Mouse (Mus musculus): ENCODE results near the gene Sgpp1.
"Not testable (repeated sequence)": the region's sequence is repeated elsewhere in the genome, so short reads cannot be mapped to it uniquely, and the experiment has no call there.

Sgpp1 gene

GRCm38 (mm10) chr12:75731508-75731907 lies 4.0 kb downstream of the Sgpp1 start:
- DNase-seq: no peak

GRCm38 (mm10) chr12:75730458-75730857 lies 5.1 kb downstream of the Sgpp1 start:
- no peak for DNase-seq

- DNase-seq: no peak
Measured at GRCm38 (mm10) chr12:75729876-75730275, 5.7 kb downstream of the Sgpp1 start.

GRCm38 (mm10) chr12:75727333-75728125 lies 8.0 kb downstream of the Sgpp1 start:
- DNase-seq: peak; percentile 56

GRCm38 (mm10) chr12:75726349-75726861 lies 9.1 kb downstream of the Sgpp1 start:
- peak; percentile 19 for DNase-seq

GRCm38 (mm10) chr12:75724621-75725324 lies 10.8 kb downstream of the Sgpp1 start:
- DNase-seq: no peak

- DNase-seq: no peak
Measured at GRCm38 (mm10) chr12:75723839-75724463, 11.6 kb downstream of the Sgpp1 start.

GRCm38 (mm10) chr12:75721941-75722340 lies 13.6 kb downstream of the Sgpp1 start:
- no peak for DNase-seq

GRCm38 (mm10) chr12:75721006-75721405 lies 14.5 kb downstream of the Sgpp1 start:
- no peak for DNase-seq

GRCm38 (mm10) chr12:75713596-75713995 lies 21.9 kb downstream of the Sgpp1 start:
- no peak for DNase-seq

- DNase-seq: not testable (repeated sequence)
Measured at GRCm38 (mm10) chr12:75712905-75713304, 22.6 kb downstream of the Sgpp1 start.

- no peak for DNase-seq
Measured at GRCm38 (mm10) chr12:75710596-75711376, 24.7 kb downstream of the Sgpp1 start.

GRCm38 (mm10) chr12:75709506-75709905 lies 26.0 kb downstream of the Sgpp1 start:
- DNase-seq: no peak

GRCm38 (mm10) chr12:75706670-75707069 lies 28.9 kb downstream of the Sgpp1 start:
- DNase-seq: no peak

- no peak for DNase-seq
Measured at GRCm38 (mm10) chr12:75702739-75703122, 32.8 kb downstream of the Sgpp1 start.

GRCm38 (mm10) chr12:75702084-75702738 lies 33.3 kb downstream of the Sgpp1 start:
- DNase-seq: no peak

- no peak for DNase-seq
Measured at GRCm38 (mm10) chr12:75701173-75702083, 34.1 kb downstream of the Sgpp1 start.

- DNase-seq: peak; percentile 41
Measured at GRCm38 (mm10) chr12:75698692-75699091, 36.8 kb downstream of the Sgpp1 start.

GRCm38 (mm10) chr12:75695845-75696244 lies 39.7 kb downstream of the Sgpp1 start:
- DNase-seq: not testable (repeated sequence)

GRCm38 (mm10) chr12:75689003-75689402 lies 46.5 kb downstream of the Sgpp1 start:
- no peak for DNase-seq

- DNase-seq: no peak
Measured at GRCm38 (mm10) chr12:75687314-75687713, 48.2 kb downstream of the Sgpp1 start.

All from thymus, postnatal 4 days (tissue).